Mouse (Mus musculus) ES-E14 (cell line): ENCODE measurements around the gene 1700030J22Rik. TPM values are rescaled to one million over a fixed set of nuclear protein-coding genes. Genes with fewer than 3 reads are reported as not detected.

ENCODE experiments used
- DNase-seq: peaks from one replicate; pipeline ENCODE4 v3.0.0-alpha.2; 2013; ENCODE audit warnings: low read depth, low spot score
- H3K27ac ChIP-seq: 2 replicates; pipeline ENCODE4 v1.5.1; 2012; ENCODE audit warnings: low read depth, mild to moderate bottlenecking, low read length, moderate library complexity, mixed read lengths; ENCODE audit not compliant: poor library complexity, insufficient read depth, severe bottlenecking
- H3K36me3 ChIP-seq: 2 replicates; pipeline ENCODE4 v1.6.1; 2012; ENCODE audit warnings: mild to moderate bottlenecking, low read length, moderate library complexity, mixed read lengths; ENCODE audit not compliant: control insufficient read depth, poor library complexity, insufficient read depth, severe bottlenecking
- H3K4me1 ChIP-seq, 2 experiments: fragments of 150-350 bp in 1 of 2; sonication (generic) in 1 of 2; 2 replicates each; pipeline ENCODE4 v1.6.1; 2012; ENCODE audit warnings: low read length in 2 of 2, mild to moderate bottlenecking in 1 of 2, mixed read lengths in 1 of 2; ENCODE audit not compliant: control insufficient read depth in 2 of 2, insufficient read depth in 2 of 2, poor library complexity in 1 of 2
- H3K4me3 ChIP-seq, 2 experiments: fragments of 150-350 bp in 1 of 2; sonication (generic) in 1 of 2; 2 replicates each; pipeline ENCODE4 v1.5.1; 2012; ENCODE audit warnings: low read length in 2 of 2, low read depth in 1 of 2, mild to moderate bottlenecking in 1 of 2, mixed read lengths in 1 of 2; ENCODE audit not compliant: insufficient read depth in 1 of 2, poor library complexity in 1 of 2, severe bottlenecking in 1 of 2
- H3K9ac ChIP-seq: 2 replicates; pipeline ENCODE4 v1.6.1; 2012; ENCODE audit warnings: low read depth, mild to moderate bottlenecking, low read length, mixed read lengths; ENCODE audit not compliant: poor library complexity, insufficient read depth, severe bottlenecking
- H3K9me3 ChIP-seq: fragments of 150-350 bp; sonication (generic); 2 replicates; pipeline ENCODE4 v1.6.1; 2012; ENCODE audit warnings: low read depth, mild to moderate bottlenecking, low read length; ENCODE audit not compliant: control insufficient read depth, insufficient read depth
- CHD2 ChIP-seq: IDR thresholded peaks from 2 replicates; pipeline ENCODE4 v1.6.1; 2014; ENCODE audit warnings: mild to moderate bottlenecking, low read depth, low read length, inconsistent platforms
- HCFC1 ChIP-seq: IDR thresholded peaks from 2 replicates; pipeline ENCODE4 v1.6.1; 2012; ENCODE audit warnings: low read length, inconsistent platforms, borderline replicate concordance; ENCODE audit not compliant: insufficient read depth
- MAFK ChIP-seq: IDR thresholded peaks from 2 replicates; pipeline ENCODE4 v1.6.1; 2014; ENCODE audit warnings: mild to moderate bottlenecking, low read depth, low read length, inconsistent platforms; ENCODE audit not compliant: insufficient read depth
- ZC3H11A ChIP-seq: IDR thresholded peaks from 2 replicates; pipeline ENCODE4 v1.6.1; 2012; ENCODE audit warnings: low read depth, mild to moderate bottlenecking, inconsistent platforms, low read length, borderline replicate concordance
- ZNF384 ChIP-seq: IDR thresholded peaks from 2 replicates; pipeline ENCODE4 v1.6.1; 2012; ENCODE audit warnings: low read depth, low read length, inconsistent platforms
- in situ Hi-C, 2 experiments: fragments of 600-800 bp; cut with MboI; formaldehyde crosslinking; loops; one replicate each; pipeline ENCODE4 v1.15.1; 2025; ENCODE audit warnings: low sequenced_read_pairs in 2 of 2, inconsistent platforms in 1 of 2; ENCODE audit not compliant: unreplicated experiment in 2 of 2
- total RNA-seq: library from RNA; depleted of rRNA; stranded (reverse); fragments of 300-350 nt; gene quantifications from 2 replicates; pipeline ENCODE4 v1.2.3, GENCODE M21; 2012

Gene 1700030J22Rik
- total RNA-seq, 1 experiment, result 1.1 TPM

DNA sequence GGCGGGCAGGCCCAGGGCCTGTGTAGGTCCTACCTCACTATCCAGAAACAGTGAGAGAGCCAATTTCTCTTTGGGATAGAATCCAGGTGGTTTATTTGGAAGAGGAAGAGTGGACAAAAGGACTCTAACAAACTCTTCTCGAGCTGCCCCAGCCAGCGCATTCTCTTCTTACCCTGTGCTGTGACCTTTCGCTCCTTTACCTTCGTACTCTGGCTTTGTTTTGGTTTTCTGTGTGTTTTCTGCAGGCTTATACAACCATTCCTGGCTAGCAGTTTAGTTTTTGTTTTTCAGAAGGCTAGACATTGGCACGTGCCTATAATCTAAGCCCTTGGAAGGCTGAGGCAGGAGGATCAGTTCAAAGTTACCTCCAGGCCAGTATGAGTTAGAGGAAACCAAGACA lies 9.2 kb downstream of the 1700030J22Rik start:
- Histone ChIP-seq H3K4me1 (peaks cover 2 to 22% of the 10 kb centered on the region in 2 experiments; a peak in 2 of 4 replicates), H3K9ac (no peak overlapping the region), H3K36me3 (no peaks in the 10 kb centered on the region), H3K4me3 (no peak overlapping the region), H3K9me3 (no peaks in the 10 kb centered on the region), H3K27ac (no peak overlapping the region)
- no peak for DNase-seq
- in situ Hi-C loops, result no loop called here
- TF ChIP-seq MAFK (no peak), ZNF384 (no peak), HCFC1 (no peak), CHD2 (no peak), ZC3H11A (no peak)

DNA sequence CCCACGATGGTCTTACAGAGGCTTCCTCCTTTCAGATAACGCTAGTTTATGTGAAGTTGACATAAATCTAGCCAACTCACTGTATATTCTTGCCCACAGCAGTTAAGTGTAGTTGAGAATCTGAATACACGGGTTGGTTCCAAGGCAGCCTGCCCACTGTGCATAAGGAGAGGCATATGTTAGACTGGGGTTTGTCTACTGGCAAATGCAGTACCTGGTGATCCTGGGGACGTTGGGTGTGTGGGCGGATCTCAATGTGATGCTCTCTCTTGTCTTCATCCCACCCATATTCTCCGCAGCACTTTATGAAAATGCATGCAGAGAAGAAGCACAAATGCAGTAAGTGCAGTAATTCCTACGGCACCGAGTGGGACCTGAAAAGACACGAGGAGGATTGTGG lies 24.3 kb downstream of the 1700030J22Rik start:
- in situ Hi-C loops, result no loop called here
- Histone ChIP-seq H3K9ac (no peak overlapping the region), H3K4me1 (peaks cover 0 to 7% of the 10 kb centered on the region in 2 experiments; a peak in 2 of 4 replicates), H3K36me3 (peaks cover 46% of the 10 kb centered on the region), H3K27ac (no peak overlapping the region), H3K9me3 (no peaks in the 10 kb centered on the region), H3K4me3 (no peak overlapping the region)
- no peak for DNase-seq
- no peak for TF ChIP-seq HCFC1
- no peak for TF ChIP-seq ZC3H11A
- no peak for TF ChIP-seq MAFK
- no peak for TF ChIP-seq ZNF384
- TF ChIP-seq CHD2, result no peak

DNA sequence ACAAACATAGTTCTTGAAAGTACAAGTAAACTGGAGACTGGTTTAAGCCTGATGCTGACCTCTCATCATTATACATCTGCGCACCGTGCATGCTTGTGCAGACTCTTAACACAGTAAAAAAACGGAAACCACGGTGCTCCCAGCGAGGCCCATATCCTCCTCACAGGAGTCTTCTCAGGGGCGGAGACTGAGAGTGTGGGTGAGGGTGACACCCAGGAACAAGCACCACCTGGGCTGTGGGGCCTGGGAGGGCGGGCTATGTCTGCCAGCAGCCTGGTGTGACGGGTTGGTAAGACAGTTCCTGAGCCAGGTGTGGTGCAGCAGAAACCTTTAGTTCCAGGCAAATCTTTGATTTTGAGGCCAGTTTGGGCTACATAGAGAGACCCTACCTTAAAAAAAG lies 26.3 kb downstream of the 1700030J22Rik start:
- Histone ChIP-seq H3K27ac (no peak overlapping the region), H3K4me3 (no peak overlapping the region), H3K9ac (no peak overlapping the region), H3K9me3 (no peaks in the 10 kb centered on the region), H3K36me3 (peaks cover 34% of the 10 kb centered on the region), H3K4me1 (peaks cover 0 to 13% of the 10 kb centered on the region in 2 experiments; a peak in 3 of 4 replicates)
- in situ Hi-C loops, result no loop called here
- TF ChIP-seq ZC3H11A (no peak), MAFK (no peak), CHD2 (no peak)
- DNase-seq, result no peak

DNA sequence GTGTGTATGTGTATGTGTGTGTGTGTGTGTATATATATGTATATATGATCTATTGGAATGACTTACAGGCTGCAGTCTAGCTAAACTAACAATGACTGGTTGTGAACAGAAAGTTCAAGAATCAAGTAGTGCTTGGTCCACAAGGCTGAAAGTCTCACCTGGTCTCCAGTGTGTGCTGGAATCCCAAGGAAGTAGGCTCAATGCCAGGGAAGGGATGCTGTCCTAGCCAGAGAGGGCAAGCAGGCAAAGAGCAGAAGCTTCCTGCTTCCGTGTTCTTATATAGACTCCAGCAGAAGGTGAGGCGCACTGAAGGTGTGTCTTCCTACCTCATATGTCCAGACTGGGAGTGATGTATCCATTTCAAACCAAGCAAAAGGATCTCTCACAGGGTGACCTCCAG lies 27.0 kb downstream of the 1700030J22Rik start:
- H3K36me3 ChIP-seq, result peaks cover 27% of the 10 kb centered on the region
- H3K27ac ChIP-seq, result no peak overlapping the region
- no peak overlapping the region for H3K9ac ChIP-seq
- H3K4me3 ChIP-seq, result no peak overlapping the region
- peaks cover 0 to 16% of the 10 kb centered on the region in 2 experiments; a peak in 3 of 4 replicates for H3K4me1 ChIP-seq
- in situ Hi-C loops, result no loop called here
- no peaks in the 10 kb centered on the region for H3K9me3 ChIP-seq
- TF ChIP-seq HCFC1, result no peak
- no peak for TF ChIP-seq CHD2
- no peak for DNase-seq

DNA sequence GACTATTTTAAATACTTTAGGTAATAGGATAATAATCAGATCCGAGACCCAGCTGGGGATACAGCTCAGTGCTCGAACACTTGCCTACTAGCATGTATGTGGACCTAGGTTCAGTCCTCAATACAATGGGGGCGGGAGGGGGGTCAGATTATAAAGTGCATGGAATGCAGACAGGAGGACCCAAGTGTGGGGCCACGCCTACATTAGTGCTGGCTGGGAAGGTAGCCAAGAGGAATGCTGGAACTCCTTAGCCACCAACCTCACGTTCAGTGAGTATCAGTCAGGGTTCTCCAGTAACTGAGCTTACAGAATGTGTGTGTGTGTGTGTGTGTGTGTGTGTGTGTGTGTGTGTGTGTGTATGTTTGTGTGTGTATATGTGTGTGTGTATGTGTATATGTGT lies 27.4 kb downstream of the 1700030J22Rik start:
- DNase-seq, result no peak
- Histone ChIP-seq H3K4me1 (peaks cover 0 to 20% of the 10 kb centered on the region in 2 experiments; a peak in 3 of 4 replicates), H3K9ac (no peak overlapping the region), H3K9me3 (no peaks in the 10 kb centered on the region), H3K27ac (no peak overlapping the region), H3K4me3 (no peak overlapping the region), H3K36me3 (peaks cover 23% of the 10 kb centered on the region)
- TF ChIP-seq MAFK, result no peak
- TF ChIP-seq HCFC1, result no peak
- TF ChIP-seq ZC3H11A, result no peak
- no peak for TF ChIP-seq ZNF384
- TF ChIP-seq CHD2, result no peak
- in situ Hi-C loops, result no loop called here
